12 mouse cellular contexts compared by ENCODE assay signal in the genomic region with DNA sequence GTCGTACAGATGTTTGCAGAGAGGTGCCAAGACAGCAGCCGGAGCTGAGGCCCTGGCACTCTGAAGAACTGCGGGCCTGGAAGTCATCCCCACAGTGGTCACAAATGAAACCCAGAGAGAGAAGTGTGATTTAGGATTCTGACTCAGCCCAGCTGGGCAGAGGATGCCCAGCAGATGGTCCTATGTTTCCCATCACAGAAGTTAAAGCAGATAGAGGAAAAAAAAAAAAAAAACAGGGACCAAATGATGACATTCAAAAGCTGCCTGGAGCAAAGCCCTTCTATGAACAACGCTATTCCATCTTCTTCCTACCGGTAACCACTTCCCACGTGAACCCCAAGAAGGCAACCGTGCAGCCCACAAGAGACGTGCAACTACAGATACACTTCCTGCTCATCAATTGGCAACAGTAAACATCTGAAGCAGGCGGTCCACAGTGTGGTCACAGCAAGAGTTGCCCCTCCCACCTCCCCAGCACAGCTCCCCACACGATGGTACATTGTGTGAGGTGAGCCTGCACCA. TPM values are rescaled to one million over a fixed set of nuclear protein-coding genes. Genes with fewer than 3 reads are reported as not detected.
DNase-seq lines count a peak whose midpoint lies in the region; ATAC-seq and TF ChIP-seq lines count a peak whose summit lies in the region.
"Had no signal": no experiment of that assay in that cellular context is flagged by ENCODE, and none has a peak within 500 bp of the region (broad histone marks: within the 10 kb centered on the region; RNA-seq: fewer than 3 reads in every experiment).

No protein-coding gene starts in this region.

- dilution Hi-C loops in CH12.LX (cut with MboI; ENCODE audit: extremely low pct_ligation_motif_present, extremely low pct_unique_long_range_greater_than_20kb, low sequenced_read_pairs): no loop called here

- TF ChIP-seq CTCF in CH12.LX (conservative IDR thresholded peaks at IDR 0.05 in 1 of 2, IDR thresholded peaks at IDR 0.05 in 1 of 2; ENCODE audit: low read depth in 2 of 2, low read length in 2 of 2): no peak

- H3K9ac ChIP-seq in CH12.LX (ENCODE audit: insufficient read depth, low read depth): no peak overlapping the region
- H3K9ac ChIP-seq: forebrain, embryonic 13.5 days had no signal

- TF ChIP-seq RAD21 in CH12.LX (IDR thresholded peaks at IDR 0.05; ENCODE audit: low read depth, low read length): no peak

- H3K27ac ChIP-seq in CH12.LX (ENCODE audit: insufficient read depth, low read depth): no peak overlapping the region
- H3K27ac ChIP-seq: forebrain, embryonic 13.5 days; stomach, postnatal 0 days had no signal

- DNase-seq in left cerebral cortex, postnatal 36 days (ENCODE audit: low spot score in 2 of 2): peak; percentile 46 to 56
- DNase-seq in left cerebral cortex, adult 11 months (ENCODE audit: low spot score): no peak
- DNase-seq in CH12.LX (ENCODE audit: extremely low read depth): no peak
- peak; percentile 64 for DNase-seq in thymus, postnatal 25 days
- no peak for DNase-seq in lung, postnatal 14 days
- DNase-seq: cerebellum, adult 9-10 months; heart, postnatal 10 days; kidney, postnatal 10 days had no signal

- H3K4me2 ChIP-seq in CH12.LX (ENCODE audit: insufficient read depth, low read depth, poor library complexity, severe bottlenecking): peak overlapping the region; percentile 9
- H3K4me2 ChIP-seq: forebrain, embryonic 13.5 days had no signal

- no peak overlapping the region for H3K4me3 ChIP-seq in CH12.LX (replicated peaks in 1 of 3; ENCODE audit: low read depth in 2 of 3, low read length in 2 of 3, poor library complexity in 1 of 3)
- H3K4me3 ChIP-seq: forebrain, embryonic 13.5 days had no signal

- no peaks in the 10 kb centered on the region for H3K36me3 ChIP-seq in CH12.LX (replicated peaks in 1 of 2; ENCODE audit: control insufficient read depth in 1 of 2, insufficient read depth in 1 of 2, low read length in 1 of 2)

- H3K79me2 ChIP-seq in CH12.LX (replicated peaks; ENCODE audit: control insufficient read depth, extremely low read depth, insufficient read depth, poor library complexity, severe bottlenecking): no peaks in the 10 kb centered on the region

- peaks cover 28% of the 10 kb centered on the region for H3K27me3 ChIP-seq in CH12.LX (replicated peaks)
- H3K27me3 ChIP-seq: forebrain, embryonic 13.5 days had no signal

- peak; percentile 36 for ATAC-seq in monocyte, adult 5-6 weeks (replicated peaks; ENCODE audit: insufficient number of reproducible peaks, low FRiP score, low TSS enrichment, poor library complexity, severe bottlenecking)
- no peak for ATAC-seq in erythroblast, adult 5-6 weeks (replicated peaks; ENCODE audit: low FRiP score, poor library complexity, severe bottlenecking)
- ATAC-seq: forebrain, embryonic 13.5 days had no signal

- H3K4me1 ChIP-seq in CH12.LX (ENCODE audit: control insufficient read depth in 1 of 2, insufficient read depth in 2 of 2): peaks cover 45 to 73% of the 10 kb centered on the region in 2 experiments

- no peak for TF ChIP-seq POLR2A in CH12.LX (IDR thresholded peaks at IDR 0.05; ENCODE audit: low read depth, low read length)

- TF ChIP-seq EP300 in CH12.LX (IDR thresholded peaks at IDR 0.05; ENCODE audit: low read length): peak; percentile 92

- H3K9me3 ChIP-seq in CH12.LX (replicated peaks; ENCODE audit: low read length): no peaks in the 10 kb centered on the region
- H3K9me3 ChIP-seq: forebrain, embryonic 13.5 days had no signal

- in situ Hi-C loops in CH12.LX (cut with MboI; ENCODE audit: low pct_ligation_motif_present, low pct_unique_long_range_greater_than_20kb, low sequenced_read_pairs): no loop called here

- intact Hi-C loops in left cerebral cortex, postnatal 36 days (cut with DNase I): loop anchor here (5.0 kb wide), 1 partner anchor 42 kb away; no protein-coding TSS in a partner anchor

TF ChIP-seq in CH12.LX, 34 proteins besides CTCF, POLR2A, EP300 and RAD21:
- no peak for TF ChIP-seq E2F4 (IDR thresholded peaks at IDR 0.05; ENCODE audit: insufficient replicate concordance, low read depth, low read length)
- TF ChIP-seq ZNF384 (IDR thresholded peaks at IDR 0.05; ENCODE audit: low read depth, low read length): peak; percentile 91
- 0 out of 2 replicates have a peak, but pooled peaks have one; percentile 19 for TF ChIP-seq UBTF (IDR thresholded peaks at IDR 0.05; ENCODE audit: low read depth, low read length)
- no peak for TF ChIP-seq NRF1 (IDR thresholded peaks at IDR 0.05; ENCODE audit: low read depth, low read length)
- TF ChIP-seq IRF4 (IDR thresholded peaks at IDR 0.05; ENCODE audit: low read depth, low read length): peak; percentile 92
- peak; percentile 58; the same call in 1 of the 2 replicates for TF ChIP-seq CHD2 (IDR thresholded peaks at IDR 0.05; ENCODE audit: low read length)
- 0 out of 2 replicates have a peak, but pooled peaks have one; percentile 47 for TF ChIP-seq MAFK (IDR thresholded peaks at IDR 0.05; ENCODE audit: insufficient replicate concordance, low read length)
- peak; percentile 96 for TF ChIP-seq TCF12 (IDR thresholded peaks at IDR 0.05; ENCODE audit: low read depth, low read length)
- peak; percentile 40; the same call in 1 of the 2 replicates for TF ChIP-seq MEF2A (IDR thresholded peaks at IDR 0.05; ENCODE audit: borderline replicate concordance, low read depth, low read length)
- TF ChIP-seq MAX (IDR thresholded peaks at IDR 0.05; ENCODE audit: low read length): no peak
- TF ChIP-seq NELFE (IDR thresholded peaks at IDR 0.05; ENCODE audit: low read depth, low read length): no peak
- TF ChIP-seq MYC (IDR thresholded peaks at IDR 0.05; ENCODE audit: low read depth, low read length): no peak
- TF ChIP-seq CHD1 (IDR thresholded peaks at IDR 0.05; ENCODE audit: low read depth, low read length): 0 out of 2 replicates have a peak, but pooled peaks have one; percentile 32
- TF ChIP-seq JUND (conservative IDR thresholded peaks at IDR 0.05; ENCODE audit: low read depth, low read length): 0 out of 2 replicates have a peak, but pooled peaks have one; percentile 51
- peak; percentile 82 for TF ChIP-seq RCOR1 (conservative IDR thresholded peaks at IDR 0.05; ENCODE audit: low read depth, low read length)
- peak; percentile 26; the same call in 1 of the 2 replicates for TF ChIP-seq JUN (IDR thresholded peaks at IDR 0.05; ENCODE audit: insufficient read depth, low read depth, low read length)
- TF ChIP-seq BHLHE40 (IDR thresholded peaks at IDR 0.05; ENCODE audit: low read depth, low read length): peak; percentile 77
- peak; percentile 54 for TF ChIP-seq ETS1 (conservative IDR thresholded peaks at IDR 0.05; ENCODE audit: low read depth, low read length)
- TF ChIP-seq SIN3A (IDR thresholded peaks at IDR 0.05; ENCODE audit: low read length): no peak

RNA-seq across cellular contexts. Expression of a gene that starts 17.4 kb away (rescaled TPM):
- 10 to 100 TPM; 45.2 to 71.2 TPM for total RNA-seq in left cerebral cortex, postnatal 36 days (2021)
- 0.50 and 0.81 TPM in 2 replicates for total RNA-seq in CH12.LX (2012; rRNA removed)
- 0.43 and 1.5 TPM in 2 replicates for total RNA-seq in CH12.LX (2014; rRNA removed)
- 0.90 and 1.2 TPM in 2 replicates for polyA plus RNA-seq in CH12.LX (2012; ENCODE audit: insufficient read length, low read depth)
- 52.0 to 121 TPM (median 56.1 TPM) in 3 replicates for total RNA-seq in monocyte, adult 5-6 weeks (2017)
- 3.5 and 14.6 TPM in 2 replicates for total RNA-seq in erythroblast, adult 5-6 weeks (2015; ENCODE audit: low replicate concordance)
- 2.7 and 2.8 TPM in 2 replicates for total RNA-seq in erythroblast, adult 5-6 weeks (2017; ENCODE audit: low replicate concordance)

Comparison
In these comparisons a context has a peak if more than half of its experiments do, and no peak if none do; other contexts are left out.
1. DNase-seq: peak in left cerebral cortex, postnatal 36 days (2 of 2) and thymus, postnatal 25 days (single experiment); none in left cerebral cortex, adult 11 months (single experiment), CH12.LX (single experiment) and lung, postnatal 14 days (single experiment).